Mouse (Mus musculus) heart, postnatal 25 days (tissue): ENCODE data around the gene Tln2. TPM values are rescaled to one million over a fixed set of nuclear protein-coding genes. Genes with fewer than 3 reads are reported as not detected.

Source experiments
- DNase-seq: peaks from one replicate; pipeline ENCODE4 v3.0.0; 2022; ENCODE audit warnings: low spot score
- intact Hi-C: fragments of 180-260 bp; cut with DNase I; formaldehyde crosslinking; loops from one replicate; pipeline ENCODE4 v1.15.1; 2025
- total RNA-seq, 2 experiments: library from RNA; stranded (reverse); gene quantifications; 2 replicates each; pipeline ENCODE4 v1.2.3; 2021

Tln2 gene
- total RNA-seq, 2 experiments from 2014 or later = 89.4 to 91.5 TPM

DNA sequence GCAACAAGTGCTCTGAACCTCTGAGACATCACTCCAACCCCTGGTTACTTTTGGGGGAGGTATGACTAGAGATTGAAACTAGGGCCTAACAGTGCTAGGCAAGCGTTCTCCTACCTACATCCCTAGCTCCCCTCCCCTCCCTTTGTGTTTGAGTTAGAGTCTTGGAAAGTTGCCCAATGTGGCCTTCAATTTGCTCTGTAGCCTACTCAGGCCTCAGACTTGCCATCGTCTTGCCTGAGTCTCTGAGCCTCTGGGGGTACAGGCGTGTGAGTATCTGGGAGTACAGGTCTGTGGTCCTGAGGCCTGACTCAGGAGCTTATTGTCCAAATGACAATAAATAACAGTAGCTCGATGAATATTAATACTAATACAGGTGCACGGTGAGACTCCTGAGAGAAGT is 317.8 kb downstream of the Tln2 start:
- DNase-seq = no peak
- intact Hi-C loops = no loop called here

- peak; percentile 21 for DNase-seq
- intact Hi-C loops = no loop called here
Observed at GRCm38 (mm10) chr9:67240456-67240855, 319.0 kb downstream of the Tln2 start.

DNA sequence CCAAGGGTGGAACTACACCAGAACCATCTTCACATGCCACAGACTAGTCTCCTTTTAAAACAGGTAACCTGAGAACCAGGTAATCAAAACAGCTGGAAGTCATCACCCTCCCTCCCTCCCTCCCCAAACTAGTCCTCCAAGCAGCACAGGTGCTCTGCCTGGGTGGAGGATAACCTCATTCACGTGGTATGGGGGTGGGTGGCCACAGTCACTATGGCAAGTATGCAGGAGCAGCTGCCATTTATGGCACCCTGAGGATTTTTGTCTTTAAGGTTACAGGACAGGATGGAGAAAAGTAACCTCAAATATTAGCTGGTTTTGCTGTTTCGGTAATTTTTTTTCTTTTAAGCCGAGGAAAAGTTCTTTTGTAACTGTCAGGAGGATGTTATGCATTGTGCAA is 322.5 kb downstream of the Tln2 start:
- intact Hi-C loops = no loop called here
- DNase-seq = no peak

DNA sequence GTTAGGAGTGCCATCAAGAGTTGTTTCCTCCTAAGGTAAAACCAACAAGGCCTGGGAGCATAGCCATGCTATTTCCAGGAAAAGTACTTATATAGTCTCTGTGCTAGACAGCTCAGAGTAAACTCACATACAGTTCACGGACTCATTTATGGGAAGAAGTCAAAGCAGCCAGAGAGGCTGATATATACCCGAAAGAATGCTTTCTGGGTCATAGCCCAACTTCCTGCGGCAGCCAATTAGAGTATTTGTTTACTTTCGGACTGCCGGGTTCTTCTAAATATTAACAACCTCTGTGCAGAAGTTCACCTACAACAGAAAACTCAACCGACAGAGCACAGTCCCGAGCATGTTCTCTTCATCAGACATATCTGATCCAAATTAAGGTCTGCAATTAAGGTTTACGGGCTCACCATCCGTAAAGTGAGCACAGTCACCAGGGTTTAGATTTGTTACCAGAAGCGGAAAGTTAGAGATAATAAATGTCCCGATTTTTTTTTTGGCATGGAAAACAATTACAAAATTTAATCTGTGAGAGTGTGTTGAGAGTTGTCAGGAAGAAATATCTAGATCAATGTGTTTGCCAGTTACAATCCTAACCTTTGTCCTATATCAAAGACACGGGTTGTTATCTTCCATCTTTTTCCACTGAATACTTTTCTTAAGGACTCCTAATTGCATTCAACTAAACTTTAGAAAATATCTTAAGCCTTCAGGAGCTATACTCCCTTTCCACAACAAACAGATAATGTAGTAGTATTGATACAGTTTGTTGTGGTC is 323.9 kb downstream of the Tln2 start:
- no peak for DNase-seq
- intact Hi-C loops = no loop called here

- intact Hi-C loops = no loop called here
- no peak for DNase-seq
Observed at GRCm38 (mm10) chr9:67229033-67229432, 330.5 kb downstream of the Tln2 start.

DNA sequence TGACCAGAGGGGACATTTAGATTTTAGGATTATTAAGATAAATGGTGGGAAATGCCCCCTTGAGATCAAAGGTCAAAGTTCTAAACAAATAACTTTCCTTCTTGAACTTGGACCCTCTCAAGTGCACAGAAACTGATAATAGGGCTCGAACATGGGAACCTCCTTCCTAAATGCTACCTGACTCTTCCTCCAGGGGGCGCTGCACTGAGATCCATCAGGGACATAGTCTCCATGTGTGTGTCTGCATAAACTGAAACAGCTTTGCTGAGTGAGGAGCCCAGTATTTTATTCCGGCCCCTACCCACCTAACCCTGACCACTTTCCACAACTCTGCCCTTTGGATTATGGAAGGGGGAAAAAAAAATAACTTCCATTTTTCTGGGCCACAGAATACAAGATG is 339.1 kb downstream of the Tln2 start:
- intact Hi-C loops = loop anchor here (5.0 kb wide), 1 partner anchor 52 kb away; no protein-coding TSS in a partner anchor

DNA sequence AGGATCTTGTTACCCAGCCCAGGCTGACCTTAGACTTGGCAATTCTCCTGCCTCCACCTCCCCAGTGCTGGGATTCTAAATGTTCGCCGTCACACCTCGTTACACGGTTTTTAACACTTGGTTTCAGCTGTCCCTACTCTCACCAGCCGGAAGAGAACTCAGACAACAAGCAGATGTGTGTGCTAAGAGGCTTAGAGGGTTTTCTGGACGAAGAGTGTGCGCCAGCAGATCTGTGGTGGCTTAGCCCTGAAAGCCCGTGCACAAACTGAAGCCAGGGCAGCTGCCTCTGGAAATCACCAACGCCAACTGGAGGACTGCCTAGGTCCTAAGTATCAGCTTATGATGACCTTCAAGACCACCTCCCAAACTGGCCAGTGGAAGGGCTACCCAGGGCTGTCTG is 341.5 kb downstream of the Tln2 start:
- DNase-seq = no peak
- intact Hi-C loops = no loop called here

More for the DNA sequence above, 339.1 kb downstream of the Tln2 start:
- no peak for DNase-seq

DNA sequence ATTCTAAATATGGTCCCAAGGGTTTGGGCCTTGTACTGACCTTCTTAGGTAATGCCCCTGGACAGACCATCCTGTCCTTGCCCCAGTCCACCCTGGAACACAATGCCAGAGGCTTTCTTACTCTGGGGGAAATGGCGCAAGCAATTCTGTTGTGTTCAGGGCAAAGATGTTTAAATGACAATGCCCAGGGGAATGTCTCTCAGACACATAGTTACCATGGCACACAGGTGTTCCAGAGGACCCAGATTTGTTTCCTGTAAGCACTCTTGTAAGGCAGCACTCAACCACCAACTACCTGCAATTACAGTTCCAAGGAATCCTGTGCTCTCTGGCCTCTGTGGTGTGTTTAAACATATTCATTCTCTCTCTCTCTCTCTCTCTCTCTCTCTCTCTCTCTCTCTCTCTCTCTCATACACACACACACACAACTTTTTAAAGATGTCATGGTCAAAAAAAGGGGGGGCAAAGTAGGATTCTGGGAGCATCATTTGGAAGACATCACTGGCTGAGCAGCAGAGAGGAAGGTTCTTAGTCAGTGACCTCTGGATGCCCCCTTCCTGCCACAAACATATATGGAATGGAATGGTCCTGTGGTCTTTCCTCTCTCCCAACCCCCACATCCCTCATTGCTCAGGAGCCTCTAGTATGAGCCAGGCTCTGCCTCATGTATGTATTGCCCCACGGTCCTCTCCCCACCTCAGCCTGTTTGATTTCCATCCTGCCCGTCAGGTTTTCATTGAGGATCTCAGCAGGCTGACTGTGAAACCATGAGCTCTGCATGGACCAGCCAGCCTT is 345.1 kb downstream of the Tln2 start:
- intact Hi-C loops = loop anchor here (5.0 kb wide), 3 partner anchors 57 to 212 kb away; partner anchors contain the start of gene Tpm1
- no peak for DNase-seq

DNA sequence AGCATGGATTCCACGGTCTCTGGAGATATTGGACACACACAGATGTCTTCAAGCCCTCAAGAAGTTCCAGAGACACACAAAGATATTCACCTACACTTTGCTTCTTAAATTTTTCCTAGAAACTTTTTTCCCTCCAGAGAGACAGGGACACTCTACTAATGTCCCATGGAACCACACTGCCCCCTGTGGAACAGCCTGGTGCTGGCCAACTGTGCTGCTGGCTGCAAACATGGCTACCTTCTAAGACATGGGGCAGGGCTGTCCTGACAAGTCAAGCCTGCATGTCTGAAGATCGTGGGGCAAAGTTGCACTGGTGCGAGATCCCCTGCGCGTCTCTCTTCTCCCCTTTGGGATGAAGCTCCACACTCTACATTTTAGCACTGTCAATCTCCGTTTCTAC is 346.2 kb downstream of the Tln2 start:
- intact Hi-C loops = loop anchor here (5.0 kb wide), 3 partner anchors 56 to 211 kb away; partner anchors contain the start of gene Tpm1
- peak; percentile 50 for DNase-seq

GRCm38 (mm10) chr9:67211220-67211619 is 348.3 kb downstream of the Tln2 start:
- DNase-seq = no peak
- intact Hi-C loops = loop anchor here (5.0 kb wide), 3 partner anchors 54 to 209 kb away; partner anchors contain the start of gene Tpm1

DNA sequence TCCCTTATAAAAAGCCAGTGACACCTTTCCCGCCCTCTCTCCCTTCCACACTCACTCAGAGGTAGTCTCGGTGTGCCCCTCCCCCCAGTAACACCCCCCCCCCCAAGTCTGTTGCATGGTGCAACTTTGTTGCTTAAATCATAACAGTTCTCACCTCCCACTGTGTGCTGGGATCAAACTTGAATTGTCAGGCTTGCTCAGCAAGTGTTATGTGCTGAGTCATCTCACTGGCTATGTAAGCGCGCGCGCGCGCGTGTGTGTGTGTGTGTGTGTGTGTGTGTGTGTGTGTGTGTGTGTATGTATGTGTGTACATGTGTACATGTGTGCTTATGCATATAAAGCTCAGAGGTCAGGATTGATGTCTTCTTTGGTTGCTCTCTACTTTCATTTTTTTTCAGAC is 350.1 kb downstream of the Tln2 start:
- intact Hi-C loops = no loop called here
- no peak for DNase-seq

DNA sequence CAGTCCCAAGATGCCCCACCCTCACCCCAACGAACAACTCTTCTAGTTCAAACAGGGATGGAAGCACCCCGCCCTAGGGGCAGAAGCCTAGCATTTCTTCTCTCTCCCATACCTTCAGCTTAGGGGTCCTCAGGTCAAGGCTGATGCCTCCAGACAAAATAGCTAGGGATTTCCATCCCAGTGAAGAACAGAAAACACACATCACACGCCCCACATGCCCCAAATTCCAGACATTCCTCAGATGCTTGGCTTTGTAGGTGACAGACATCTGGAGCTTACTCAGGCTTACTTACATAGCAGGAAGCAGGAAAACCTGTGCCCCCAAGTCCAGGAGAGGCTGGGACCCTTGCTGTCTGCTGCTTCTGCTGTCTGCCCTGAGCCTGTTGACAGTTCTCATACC is 351.1 kb downstream of the Tln2 start:
- no peak for DNase-seq
- intact Hi-C loops = no loop called here

GRCm38 (mm10) chr9:67205175-67205574 is 354.3 kb downstream of the Tln2 start:
- DNase-seq = no peak
- intact Hi-C loops = no loop called here

- no peak for DNase-seq
- intact Hi-C loops = no loop called here
Observed at GRCm38 (mm10) chr9:67196609-67197008, 362.9 kb downstream of the Tln2 start.

GRCm38 (mm10) chr9:67195306-67195705 is 364.2 kb downstream of the Tln2 start:
- intact Hi-C loops = no loop called here
- no peak for DNase-seq

DNA sequence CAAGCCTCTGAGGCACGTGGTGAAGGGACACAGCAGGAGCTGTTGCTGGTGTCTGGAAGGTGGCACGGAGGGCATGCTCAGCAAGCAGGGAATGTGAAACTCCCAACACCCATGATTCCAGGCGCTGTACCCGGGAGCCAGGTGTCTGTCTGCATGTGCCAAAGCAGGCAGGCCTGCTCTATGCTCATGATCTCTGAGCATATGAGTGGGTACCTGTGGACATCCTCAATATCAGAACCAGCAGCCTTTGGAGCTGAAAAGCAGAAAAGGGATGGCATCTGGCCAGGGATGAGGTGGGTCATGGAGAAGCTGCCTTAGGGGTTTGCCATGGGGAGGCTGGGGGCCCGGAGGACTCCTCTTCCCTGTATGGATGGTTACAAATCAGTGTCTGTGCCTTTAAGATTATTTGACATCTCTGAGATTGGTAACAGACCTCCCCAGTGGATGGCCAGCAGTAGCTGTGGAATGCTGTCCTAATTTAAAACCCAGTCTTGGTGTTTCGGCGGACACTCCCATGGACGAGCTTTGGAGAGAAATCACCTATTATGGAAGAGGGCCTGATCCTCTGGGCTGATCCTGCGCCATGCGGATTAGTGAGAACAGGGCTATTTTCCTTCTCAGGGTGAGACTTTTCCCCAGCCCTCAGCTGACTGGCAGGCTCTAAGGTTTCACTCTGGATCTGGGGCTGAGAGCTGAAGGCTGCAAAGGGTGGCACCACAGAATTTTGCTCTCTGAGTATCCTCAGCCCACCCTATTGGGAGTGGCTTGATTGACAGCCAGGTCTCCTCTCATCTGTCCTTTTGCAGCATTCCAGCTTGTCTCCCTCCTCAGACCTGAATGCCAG is 367.8 kb downstream of the Tln2 start:
- intact Hi-C loops = no loop called here
- peak; percentile 6 for DNase-seq

- intact Hi-C loops = no loop called here
- no peak for DNase-seq
Observed at GRCm38 (mm10) chr9:67187686-67188085, 371.8 kb downstream of the Tln2 start.

DNA sequence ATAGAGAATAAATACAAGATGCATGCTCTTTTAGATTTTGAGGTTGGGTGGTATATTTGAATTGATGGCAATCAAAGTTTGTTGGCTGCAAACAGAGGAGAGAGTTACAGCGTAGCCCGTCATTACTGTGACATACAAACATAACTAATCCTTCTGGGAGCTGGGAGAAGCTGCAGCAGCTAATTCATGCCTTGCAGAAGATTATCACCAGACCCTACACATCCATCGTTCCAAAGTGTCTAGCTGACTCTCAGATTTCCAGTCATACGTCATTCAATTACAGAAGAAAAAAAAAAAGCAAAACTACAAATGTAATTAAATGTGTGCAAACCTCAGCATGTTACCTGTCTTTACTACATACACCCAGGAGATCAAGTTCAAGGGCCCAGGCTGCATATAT is 372.3 kb downstream of the Tln2 start:
- no peak for DNase-seq
- intact Hi-C loops = no loop called here

GRCm38 (mm10) chr9:67184556-67184955 is 374.9 kb downstream of the Tln2 start:
- intact Hi-C loops = no loop called here
- DNase-seq = no peak

GRCm38 (mm10) chr9:67183520-67183919 is 376.0 kb downstream of the Tln2 start:
- intact Hi-C loops = no loop called here

More at GRCm38 (mm10) chr9:67183520-67183919, 376.0 kb downstream of the Tln2 start:
- no peak for DNase-seq
